Mouse (Mus musculus): ENCODE measurements around the gene Mybl2. TPM values are rescaled to one million over a fixed set of nuclear protein-coding genes. Genes with fewer than 3 reads are reported as not detected.

Gene Mybl2
- total and polyA plus RNA-seq, 2 experiments: 0.09 to 0.31 TPM

DNA sequence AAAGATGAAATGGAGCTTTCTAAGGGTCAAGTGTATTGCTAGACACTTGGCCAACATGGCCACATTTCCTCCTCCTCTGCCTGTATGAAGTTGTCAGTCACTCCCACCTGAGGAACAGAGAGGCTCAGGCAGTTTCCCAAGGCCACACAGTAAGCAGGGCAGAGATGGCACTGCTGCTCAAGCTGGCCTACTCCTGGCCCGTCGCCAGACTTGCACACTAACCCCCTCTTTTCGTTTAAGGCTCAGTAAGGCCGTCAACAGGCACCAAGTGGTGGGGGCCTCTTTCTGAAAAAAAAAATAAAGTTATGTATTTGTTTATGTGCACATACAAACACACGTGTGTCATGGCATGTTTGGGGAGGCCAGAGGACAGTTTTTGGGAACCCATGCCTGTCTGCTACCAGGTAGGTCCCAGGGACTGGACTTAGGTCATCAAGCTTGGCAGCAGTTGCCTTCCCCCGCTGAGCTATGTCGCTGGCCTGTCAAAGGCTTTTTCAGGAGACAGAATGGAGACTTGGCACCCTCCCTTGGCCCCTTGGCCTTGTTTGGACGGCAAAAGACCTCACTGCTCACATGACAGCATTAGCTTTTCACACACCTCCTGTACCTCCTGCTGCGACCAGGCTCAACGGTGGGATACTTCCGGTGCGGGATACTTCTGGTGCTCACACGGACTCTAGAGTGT is 49.7 kb downstream of the Mybl2 start:
- Histone ChIP-seq H3K4me3 (ENCODE audit: insufficient read depth, low read depth, low read length) (no peak overlapping the region), H3K27ac (replicated peaks; ENCODE audit: insufficient read depth, low read depth, low read length) (no peak overlapping the region), H3K4me1 (ENCODE audit: control insufficient read depth, insufficient read depth, low read length) (peaks cover 15% of the 10 kb centered on the region), H3K9ac (ENCODE audit: low read depth, low read length) (no peak overlapping the region), H3K27me3 (ENCODE audit: control insufficient read depth, insufficient read depth, low read length) (no peaks in the 10 kb centered on the region), H3K36me3 (ENCODE audit: control insufficient read depth, insufficient read depth, low read length) (no peaks in the 10 kb centered on the region), H3K79me2 (ENCODE audit: control insufficient read depth, insufficient read depth, low read length) (no peaks in the 10 kb centered on the region)
- WGBS: 69% methylated on average over 13 of the region's 13 CpGs
- TF ChIP-seq CTCF (IDR thresholded peaks at IDR 0.05; ENCODE audit: low read depth, low read length) (no peak), POLR2A (IDR thresholded peaks at IDR 0.05; ENCODE audit: extremely low read depth, insufficient read depth, low read length) (no peak)
- peak; percentile 52 for DNase-seq (ENCODE audit: extremely low read depth, low read depth, low spot score)

DNA sequence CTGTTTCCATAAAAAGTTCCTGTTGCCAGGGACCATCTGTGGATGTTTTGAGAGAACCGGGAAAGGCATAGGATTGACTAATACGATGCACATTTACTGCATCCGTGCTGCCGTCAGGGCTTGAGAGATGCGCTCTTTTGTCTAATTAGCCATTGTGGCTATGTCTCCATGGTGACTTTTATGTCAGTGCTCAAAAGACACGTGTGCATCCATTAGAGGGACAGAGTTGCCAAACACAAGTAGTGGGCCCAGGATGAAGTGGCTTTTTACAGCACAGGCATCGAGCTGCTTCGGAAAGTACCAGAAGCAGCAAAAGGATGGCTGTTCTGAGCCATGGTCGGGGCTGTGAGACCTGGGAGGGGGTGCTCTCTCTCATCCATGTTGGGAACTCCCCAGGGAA is 53.9 kb downstream of the Mybl2 start:
- no peak for DNase-seq (ENCODE audit: extremely low read depth, low read depth, low spot score)

DNA sequence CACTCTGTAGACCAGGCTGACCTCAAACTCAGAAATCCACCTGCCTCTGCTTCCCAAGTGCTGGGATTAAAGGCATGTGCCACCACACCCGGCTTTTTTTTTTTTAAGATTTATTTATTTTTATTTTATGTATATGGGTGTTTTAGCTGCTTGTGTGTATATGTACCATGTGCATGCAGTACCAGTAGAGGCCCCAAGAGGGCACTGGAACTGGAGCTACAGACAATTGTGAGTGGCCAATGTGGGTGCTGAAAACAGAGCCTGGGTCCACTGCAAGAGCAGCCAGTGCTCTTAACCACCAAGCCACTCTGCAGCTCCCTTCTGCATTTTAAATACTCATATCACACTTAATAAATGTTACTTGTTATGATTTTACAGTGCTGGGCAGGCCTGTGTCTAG is 56.2 kb downstream of the Mybl2 start:
- no peak overlapping the region for H3K4me3 ChIP-seq (ENCODE audit: insufficient read depth, low read depth, low read length)
- H3K27ac ChIP-seq (replicated peaks; ENCODE audit: insufficient read depth, low read depth, low read length): no peak overlapping the region
- no peaks in the 10 kb centered on the region for H3K79me2 ChIP-seq (ENCODE audit: control insufficient read depth, insufficient read depth, low read length)
- DNase-seq (ENCODE audit: extremely low read depth, low read depth, low spot score): no peak
- no peak overlapping the region for H3K9ac ChIP-seq (ENCODE audit: low read depth, low read length)
- H3K27me3 ChIP-seq (ENCODE audit: control insufficient read depth, insufficient read depth, low read length): no peaks in the 10 kb centered on the region
- no peaks in the 10 kb centered on the region for H3K4me1 ChIP-seq (ENCODE audit: control insufficient read depth, insufficient read depth, low read length)
- 96% methylated on average over 1 of the region's 1 CpGs for WGBS
- H3K36me3 ChIP-seq (ENCODE audit: control insufficient read depth, insufficient read depth, low read length): no peaks in the 10 kb centered on the region
- TF ChIP-seq POLR2A (IDR thresholded peaks at IDR 0.05; ENCODE audit: extremely low read depth, insufficient read depth, low read length): no peak
- TF ChIP-seq CTCF (IDR thresholded peaks at IDR 0.05; ENCODE audit: low read depth, low read length): no peak

More for the DNA sequence above, 53.9 kb downstream of the Mybl2 start:
- Histone ChIP-seq H3K4me3 (ENCODE audit: insufficient read depth, low read depth, low read length) (no peak overlapping the region), H3K4me1 (ENCODE audit: control insufficient read depth, insufficient read depth, low read length) (peaks cover under 1% of the 10 kb centered on the region; the same call in 1 of the 2 replicates), H3K27me3 (ENCODE audit: control insufficient read depth, insufficient read depth, low read length) (no peaks in the 10 kb centered on the region), H3K36me3 (ENCODE audit: control insufficient read depth, insufficient read depth, low read length) (no peaks in the 10 kb centered on the region), H3K27ac (replicated peaks; ENCODE audit: insufficient read depth, low read depth, low read length) (no peak overlapping the region), H3K79me2 (ENCODE audit: control insufficient read depth, insufficient read depth, low read length) (no peaks in the 10 kb centered on the region), H3K9ac (ENCODE audit: low read depth, low read length) (no peak overlapping the region)
- WGBS: 90% methylated on average over 9 of the region's 9 CpGs
- TF ChIP-seq POLR2A (IDR thresholded peaks at IDR 0.05; ENCODE audit: extremely low read depth, insufficient read depth, low read length): no peak
- TF ChIP-seq CTCF (IDR thresholded peaks at IDR 0.05; ENCODE audit: low read depth, low read length): no peak

DNA sequence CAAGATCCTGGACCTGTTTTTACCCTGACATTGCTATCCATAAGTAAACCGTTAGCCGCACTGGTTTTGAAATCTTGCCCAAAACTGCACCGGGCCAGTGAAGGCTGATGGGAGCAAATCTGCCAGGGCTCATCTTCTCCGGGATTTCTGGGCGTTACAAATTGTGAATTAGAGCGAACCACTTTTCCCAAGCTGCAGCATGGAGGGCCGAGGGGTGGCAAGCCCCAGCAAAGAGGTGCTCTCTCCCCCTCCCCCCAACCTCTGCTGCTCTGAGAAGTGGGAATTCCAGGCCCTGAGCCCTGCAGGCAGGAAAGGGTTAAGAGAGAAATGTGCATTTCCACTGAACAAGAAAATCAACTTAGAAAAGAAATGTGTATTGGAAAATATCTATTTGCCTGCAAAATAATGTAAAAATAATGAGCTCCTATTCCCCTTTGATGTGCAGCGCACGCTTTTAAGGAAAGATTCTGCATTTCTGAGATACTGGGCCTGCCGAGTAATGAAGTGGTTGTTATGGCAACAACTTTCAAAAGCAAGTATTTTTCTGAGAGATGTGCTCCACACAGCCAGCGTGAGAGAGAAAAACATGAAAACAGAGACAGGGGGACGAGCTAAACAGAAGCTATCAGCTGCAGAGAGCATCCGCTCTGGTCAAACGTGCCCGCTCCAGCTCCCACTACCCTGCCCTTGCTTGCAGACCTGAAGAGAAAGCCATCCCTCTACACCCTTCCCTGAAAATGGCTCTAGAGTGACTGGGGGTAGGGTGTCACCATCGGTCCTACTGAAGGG is 57.1 kb downstream of the Mybl2 start:
- WGBS: 81% methylated on average over 16 of the region's 16 CpGs

DNA sequence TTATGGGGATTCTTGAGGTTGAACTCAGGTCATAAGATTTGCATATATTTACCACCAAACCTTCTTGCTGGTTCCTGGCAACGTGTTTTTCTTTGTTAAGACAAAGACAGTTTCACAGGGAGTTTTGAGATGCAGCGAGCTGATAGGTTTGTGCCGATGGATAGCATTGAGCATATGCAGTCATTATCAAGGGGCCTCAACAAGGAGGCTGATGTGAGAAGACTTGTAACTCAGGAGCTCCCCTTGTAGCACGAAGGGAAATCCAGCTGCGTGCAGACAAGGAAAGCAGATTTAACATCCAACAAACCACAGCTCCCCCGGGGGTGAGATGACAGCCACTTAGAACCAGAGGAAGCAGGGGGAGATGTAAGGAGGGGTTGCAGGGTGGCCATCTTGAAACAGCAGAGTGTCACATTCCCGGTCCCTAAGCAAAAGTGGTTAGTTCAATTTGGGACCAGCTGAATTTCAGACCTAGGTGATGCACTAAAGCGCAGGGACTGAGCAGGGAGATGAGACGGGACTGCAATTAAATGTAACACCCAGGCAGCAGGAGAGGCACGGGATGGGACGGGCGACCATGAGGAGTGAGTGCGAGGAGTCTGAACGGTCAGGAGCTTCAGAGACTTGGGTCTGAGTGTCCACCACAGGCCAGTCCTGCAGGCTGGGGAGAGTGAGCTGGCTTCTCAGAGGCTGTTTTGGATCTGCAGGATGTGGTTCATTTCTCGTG is 66.3 kb downstream of the Mybl2 start:
- no peaks in the 10 kb centered on the region for H3K27me3 ChIP-seq (ENCODE audit: control insufficient read depth, insufficient read depth, low read length)
- H3K4me3 ChIP-seq (ENCODE audit: insufficient read depth, low read depth, low read length): no peak overlapping the region
- no peak for DNase-seq (ENCODE audit: extremely low read depth, low read depth, low spot score)
- H3K4me1 ChIP-seq (ENCODE audit: control insufficient read depth, insufficient read depth, low read length): no peaks in the 10 kb centered on the region
- H3K36me3 ChIP-seq (ENCODE audit: control insufficient read depth, insufficient read depth, low read length): no peaks in the 10 kb centered on the region
- no peak overlapping the region for H3K9ac ChIP-seq (ENCODE audit: low read depth, low read length)
- 76% methylated on average over 15 of the region's 15 CpGs for WGBS
- no peaks in the 10 kb centered on the region for H3K79me2 ChIP-seq (ENCODE audit: control insufficient read depth, insufficient read depth, low read length)
- H3K27ac ChIP-seq (replicated peaks; ENCODE audit: insufficient read depth, low read depth, low read length): no peak overlapping the region
- no peak for TF ChIP-seq CTCF (IDR thresholded peaks at IDR 0.05; ENCODE audit: low read depth, low read length)
- TF ChIP-seq POLR2A (IDR thresholded peaks at IDR 0.05; ENCODE audit: extremely low read depth, insufficient read depth, low read length): no peak

More for the DNA sequence above, 57.1 kb downstream of the Mybl2 start:
- no peak overlapping the region for H3K4me3 ChIP-seq (ENCODE audit: insufficient read depth, low read depth, low read length)
- DNase-seq (ENCODE audit: extremely low read depth, low read depth, low spot score): no peak
- H3K9ac ChIP-seq (ENCODE audit: low read depth, low read length): no peak overlapping the region
- no peaks in the 10 kb centered on the region for H3K79me2 ChIP-seq (ENCODE audit: control insufficient read depth, insufficient read depth, low read length)
- no peaks in the 10 kb centered on the region for H3K27me3 ChIP-seq (ENCODE audit: control insufficient read depth, insufficient read depth, low read length)
- H3K27ac ChIP-seq (replicated peaks; ENCODE audit: insufficient read depth, low read depth, low read length): no peak overlapping the region
- H3K36me3 ChIP-seq (ENCODE audit: control insufficient read depth, insufficient read depth, low read length): no peaks in the 10 kb centered on the region
- TF ChIP-seq CTCF (IDR thresholded peaks at IDR 0.05; ENCODE audit: low read depth, low read length): no peak
- no peak for TF ChIP-seq POLR2A (IDR thresholded peaks at IDR 0.05; ENCODE audit: extremely low read depth, insufficient read depth, low read length)
- H3K4me1 ChIP-seq (ENCODE audit: control insufficient read depth, insufficient read depth, low read length): no peaks in the 10 kb centered on the region

Data from liver, adult 2 months (tissue).